Mouse (Mus musculus): ENCODE measurements around the gene Kctd6. TPM values are rescaled to one million over a fixed set of nuclear protein-coding genes. Genes with fewer than 3 reads are reported as not detected.
A peak's percentile ranks its signal among the peaks of the same experiment; 100 is the strongest.

The Kctd6 gene
- polyA plus RNA-seq, 1 experiment from 2014 or later: 12.4 TPM

DNA sequence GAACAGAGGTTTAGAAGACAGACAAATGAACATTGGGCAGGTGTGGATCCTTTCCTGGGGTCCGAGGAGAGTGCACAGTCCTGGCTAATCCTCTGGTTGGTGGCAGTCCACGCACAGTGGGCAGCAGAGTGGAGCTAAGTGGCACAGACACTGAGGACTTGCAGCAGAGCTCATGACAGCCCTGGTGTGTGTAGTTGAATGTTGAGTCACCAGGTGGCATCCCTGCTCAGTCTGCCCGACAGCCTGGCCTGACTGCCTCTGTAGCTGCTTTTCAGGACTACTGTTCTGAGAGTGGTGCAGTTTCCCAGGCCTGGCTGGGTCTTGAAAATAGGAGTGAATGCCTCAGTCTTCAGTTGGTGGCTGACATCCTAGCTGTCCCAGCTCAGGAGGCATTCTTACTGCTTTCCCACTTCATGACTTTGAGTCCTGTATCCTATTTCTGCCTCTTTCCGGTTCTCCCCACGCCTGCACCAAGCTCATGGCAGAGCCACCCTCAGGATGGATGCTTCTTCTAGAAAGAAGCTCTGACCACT is 28.5 kb downstream of the Kctd6 start:
- Histone ChIP-seq H3K9ac (no peak overlapping the region), H3K4me2 (replicated peaks) (no peak overlapping the region), H3K4me1 (replicated peaks) (0 out of 2 replicates have a peak, but pooled peaks cover 3% of the 10 kb centered on the region), H3K9me3 (no peaks in the 10 kb centered on the region), H3K27me3 (replicated peaks) (no peaks in the 10 kb centered on the region), H3K4me3 (replicated peaks) (no peak overlapping the region), H3K27ac (no peak overlapping the region), H3K36me3 (no peaks in the 10 kb centered on the region)
- 61% methylated on average over 5 of the region's 5 CpGs for WGBS
- peak; percentile 73 for ATAC-seq

DNA sequence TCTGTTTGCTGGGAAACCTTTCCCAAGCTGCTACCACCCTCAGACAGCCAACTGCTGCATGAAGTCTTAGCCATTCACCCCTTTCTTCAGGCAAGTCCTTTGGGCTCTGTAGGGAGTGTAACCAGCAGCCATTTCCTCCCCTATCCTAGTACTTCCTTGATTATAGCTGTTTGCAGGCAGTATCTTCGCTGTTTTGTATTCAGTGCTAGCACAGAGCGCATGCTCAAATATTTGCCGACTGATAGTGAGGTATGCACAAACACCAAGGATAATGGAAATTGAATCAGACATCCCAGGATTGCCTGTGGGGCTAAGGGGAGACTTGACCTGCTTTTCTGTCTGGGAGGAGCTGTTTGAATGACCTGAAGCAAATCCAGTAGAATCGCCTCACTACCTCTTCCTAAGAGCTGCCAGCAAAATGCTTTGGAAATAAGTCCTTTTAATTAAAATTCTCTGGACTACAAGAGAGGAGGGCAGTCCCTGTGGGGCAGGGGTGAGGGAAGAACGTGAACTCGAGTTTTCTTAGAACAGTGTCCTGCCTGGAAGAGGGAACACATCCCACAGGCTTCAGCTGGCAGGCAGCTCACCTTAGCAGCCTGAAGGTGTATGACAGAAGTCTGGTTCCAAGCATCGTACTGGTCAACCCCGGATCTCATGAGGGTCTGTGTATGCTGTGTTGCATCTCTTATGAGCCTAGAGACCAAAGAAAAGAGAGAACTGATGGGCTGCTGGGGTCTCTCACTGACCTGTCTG is 29.4 kb downstream of the Kctd6 start:
- H3K4me3 ChIP-seq (replicated peaks): no peak overlapping the region
- ATAC-seq: peak; percentile 48
- 0 out of 2 replicates have a peak, but pooled peaks cover 3% of the 10 kb centered on the region for H3K4me1 ChIP-seq (replicated peaks)
- 58% methylated on average over 8 of the region's 8 CpGs for WGBS
- H3K9ac ChIP-seq: no peak overlapping the region
- no peak overlapping the region for H3K27ac ChIP-seq
- no peaks in the 10 kb centered on the region for H3K36me3 ChIP-seq
- H3K27me3 ChIP-seq (replicated peaks): no peaks in the 10 kb centered on the region
- H3K9me3 ChIP-seq: no peaks in the 10 kb centered on the region
- H3K4me2 ChIP-seq (replicated peaks): no peak overlapping the region

- 43% methylated on average over 5 of the region's 5 CpGs for WGBS
- H3K9me3 ChIP-seq: no peaks in the 10 kb centered on the region
- H3K36me3 ChIP-seq: no peaks in the 10 kb centered on the region
- no peak for ATAC-seq
- H3K4me1 ChIP-seq (replicated peaks): 0 out of 2 replicates have a peak, but pooled peaks cover 3% of the 10 kb centered on the region
- H3K27ac ChIP-seq: no peak overlapping the region
- no peak overlapping the region for H3K9ac ChIP-seq
- H3K27me3 ChIP-seq (replicated peaks): no peaks in the 10 kb centered on the region
- no peak overlapping the region for H3K4me3 ChIP-seq (replicated peaks)
- no peak overlapping the region for H3K4me2 ChIP-seq (replicated peaks)
These were observed 30.3 kb downstream of the Kctd6 start for GRCm38 (mm10) chr14:8244211-8244611.

- no peaks in the 10 kb centered on the region for H3K9me3 ChIP-seq
- WGBS: 73% methylated on average over 8 of the region's 8 CpGs
- H3K4me2 ChIP-seq (replicated peaks): no peak overlapping the region
- no peaks in the 10 kb centered on the region for H3K27me3 ChIP-seq (replicated peaks)
- no peaks in the 10 kb centered on the region for H3K36me3 ChIP-seq
- 0 out of 2 replicates have a peak, but pooled peaks cover 3% of the 10 kb centered on the region for H3K4me1 ChIP-seq (replicated peaks)
- no peak overlapping the region for H3K27ac ChIP-seq
- H3K4me3 ChIP-seq (replicated peaks): no peak overlapping the region
- no peak overlapping the region for H3K9ac ChIP-seq
- ATAC-seq: no peak
These were observed 32.9 kb downstream of the Kctd6 start for GRCm38 (mm10) chr14:8246878-8247277.

GRCm38 (mm10) chr14:8249206-8249605 is 35.3 kb downstream of the Kctd6 start:
- Histone ChIP-seq H3K9ac (no peak overlapping the region), H3K9me3 (no peaks in the 10 kb centered on the region), H3K4me2 (replicated peaks) (no peak overlapping the region), H3K4me1 (replicated peaks) (no peaks in the 10 kb centered on the region), H3K27ac (no peak overlapping the region), H3K27me3 (replicated peaks) (no peaks in the 10 kb centered on the region), H3K4me3 (replicated peaks) (no peak overlapping the region), H3K36me3 (no peaks in the 10 kb centered on the region)
- 78% methylated on average over 1 of the region's 1 CpGs for WGBS
- no peak for ATAC-seq

GRCm38 (mm10) chr14:8250141-8250871 is 36.4 kb downstream of the Kctd6 start:
- H3K4me1 ChIP-seq (replicated peaks): no peaks in the 10 kb centered on the region
- H3K27me3 ChIP-seq (replicated peaks): no peaks in the 10 kb centered on the region
- H3K36me3 ChIP-seq: no peaks in the 10 kb centered on the region
- no peaks in the 10 kb centered on the region for H3K9me3 ChIP-seq
- 66% methylated on average over 9 of the region's 9 CpGs for WGBS
- no peak overlapping the region for H3K27ac ChIP-seq
- no peak overlapping the region for H3K4me2 ChIP-seq (replicated peaks)
- no peak overlapping the region for H3K9ac ChIP-seq
- no peak overlapping the region for H3K4me3 ChIP-seq (replicated peaks)
- ATAC-seq: no peak

- Histone ChIP-seq H3K4me2 (replicated peaks) (no peak overlapping the region), H3K9ac (no peak overlapping the region), H3K9me3 (no peaks in the 10 kb centered on the region), H3K4me3 (replicated peaks) (no peak overlapping the region), H3K27me3 (replicated peaks) (no peaks in the 10 kb centered on the region), H3K27ac (no peak overlapping the region), H3K36me3 (no peaks in the 10 kb centered on the region), H3K4me1 (replicated peaks) (no peaks in the 10 kb centered on the region)
- WGBS: 90% methylated on average over 8 of the region's 8 CpGs
- ATAC-seq: 0 out of 2 replicates have a peak, but pooled peaks have one; percentile 42
These were observed 37.5 kb downstream of the Kctd6 start for GRCm38 (mm10) chr14:8251330-8251885.

DNA sequence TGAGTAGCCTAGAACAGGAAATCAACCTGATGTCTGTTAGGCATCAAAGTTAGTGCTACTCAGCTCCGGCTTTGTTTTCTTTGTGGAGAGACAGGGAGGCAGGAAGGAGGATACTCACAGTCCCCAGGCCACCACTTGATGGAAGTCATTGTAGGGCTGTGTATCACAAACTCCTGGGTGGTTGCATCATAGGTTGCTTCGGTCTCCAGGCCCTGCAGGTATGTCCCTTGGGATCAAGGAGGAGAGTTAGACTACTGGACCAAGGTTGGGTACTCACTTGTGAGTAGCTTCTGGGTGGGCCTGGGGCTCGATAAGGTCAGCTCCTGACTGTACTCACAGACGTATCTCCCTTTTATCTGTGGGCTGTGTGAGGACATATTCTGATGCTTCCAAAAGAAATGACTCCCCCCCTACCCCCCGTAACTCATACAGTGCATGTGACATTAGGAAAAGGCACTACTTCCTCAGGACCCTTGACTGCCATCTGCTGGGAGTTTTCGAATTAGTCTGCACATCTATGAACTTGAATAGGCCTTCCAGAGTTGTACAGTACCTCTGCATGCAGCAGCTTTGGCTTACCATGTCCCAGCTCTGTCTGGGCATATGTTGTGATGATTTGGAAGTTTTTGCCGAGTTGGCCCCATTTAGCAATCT is 41.3 kb downstream of the Kctd6 start:
- Histone ChIP-seq H3K36me3 (no peaks in the 10 kb centered on the region), H3K27ac (no peak overlapping the region), H3K4me3 (replicated peaks) (no peak overlapping the region), H3K9me3 (no peaks in the 10 kb centered on the region), H3K4me1 (replicated peaks) (no peaks in the 10 kb centered on the region), H3K27me3 (replicated peaks) (no peaks in the 10 kb centered on the region), H3K9ac (no peak overlapping the region), H3K4me2 (replicated peaks) (no peak overlapping the region)
- WGBS: 67% methylated on average over 7 of the region's 7 CpGs
- ATAC-seq: 0 out of 2 replicates have a peak, but pooled peaks have one; percentile 7

GRCm38 (mm10) chr14:8256072-8256471 is 42.1 kb downstream of the Kctd6 start:
- H3K9ac ChIP-seq: no peak overlapping the region
- no peaks in the 10 kb centered on the region for H3K27me3 ChIP-seq (replicated peaks)
- no peak overlapping the region for H3K27ac ChIP-seq
- H3K9me3 ChIP-seq: no peaks in the 10 kb centered on the region
- WGBS: 78% methylated on average over 6 of the region's 6 CpGs
- no peak overlapping the region for H3K4me3 ChIP-seq (replicated peaks)
- H3K4me2 ChIP-seq (replicated peaks): no peak overlapping the region
- no peak for ATAC-seq
- no peaks in the 10 kb centered on the region for H3K36me3 ChIP-seq
- H3K4me1 ChIP-seq (replicated peaks): no peaks in the 10 kb centered on the region

DNA sequence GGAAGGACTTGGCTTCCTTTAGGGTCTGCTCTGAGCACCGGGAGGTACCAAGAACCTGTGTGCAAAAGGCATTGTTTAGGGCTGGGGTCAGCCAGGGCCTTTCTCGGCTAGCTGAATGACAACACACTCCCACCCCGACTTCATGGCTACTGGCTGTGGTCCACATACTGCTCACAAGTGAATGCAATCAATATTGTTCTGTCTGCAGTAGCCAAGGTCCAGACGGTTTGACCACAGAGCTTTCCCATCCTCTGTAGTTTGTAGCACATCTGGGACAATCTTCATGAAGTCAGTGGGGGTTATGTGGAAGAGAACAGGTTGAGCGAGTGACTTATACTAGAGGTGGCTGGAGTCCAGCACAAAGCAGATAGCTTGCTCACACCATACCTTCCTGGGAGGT is 42.9 kb downstream of the Kctd6 start:
- Histone ChIP-seq H3K4me3 (replicated peaks) (no peak overlapping the region), H3K9me3 (no peaks in the 10 kb centered on the region), H3K4me1 (replicated peaks) (no peaks in the 10 kb centered on the region), H3K36me3 (no peaks in the 10 kb centered on the region), H3K27ac (no peak overlapping the region), H3K4me2 (replicated peaks) (no peak overlapping the region), H3K9ac (no peak overlapping the region), H3K27me3 (replicated peaks) (no peaks in the 10 kb centered on the region)
- no peak for ATAC-seq
- whole genome bisulfite sequencing: 70% methylated on average over 5 of the region's 5 CpGs

DNA sequence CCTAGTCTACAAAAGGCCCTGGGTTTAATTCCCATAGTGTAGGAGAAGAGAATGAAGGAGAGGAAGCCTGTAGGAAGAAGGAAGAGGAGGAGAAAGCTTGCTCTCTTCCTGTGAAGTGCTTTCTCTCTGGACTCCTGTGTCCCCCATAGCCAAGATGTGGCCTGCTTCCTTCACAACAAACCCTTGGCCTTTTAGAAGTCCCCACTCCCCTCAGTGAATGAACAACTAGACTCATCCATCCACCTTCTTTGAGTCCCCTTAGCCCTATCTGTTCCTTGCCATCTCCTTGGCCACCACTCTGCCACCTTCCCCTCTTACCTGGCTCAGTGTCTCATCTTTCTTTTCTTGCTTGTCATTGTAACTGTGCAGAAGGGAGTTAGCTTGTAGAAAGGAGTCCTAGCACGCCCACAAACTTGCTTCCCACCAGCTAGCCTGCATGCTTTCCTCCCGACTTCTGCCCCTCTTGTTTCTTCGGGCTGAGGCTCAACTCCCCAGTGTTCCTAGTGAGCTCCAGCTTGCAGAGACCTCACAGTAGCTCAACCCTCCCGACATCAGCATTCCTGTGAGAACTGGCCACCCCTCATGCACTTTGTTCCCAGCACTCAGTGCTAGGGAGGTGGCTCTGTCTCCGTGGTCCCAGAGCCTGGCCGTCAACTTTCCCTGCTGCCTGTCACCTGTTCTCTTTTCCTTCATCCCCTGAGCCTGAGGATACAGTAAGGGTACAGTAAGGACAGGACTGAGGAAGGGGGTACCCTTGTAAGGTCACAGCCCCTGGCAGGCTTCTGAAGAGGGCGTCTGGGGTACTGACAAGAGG is 43.8 kb downstream of the Kctd6 start:
- Histone ChIP-seq H3K27me3 (replicated peaks) (no peaks in the 10 kb centered on the region), H3K9me3 (no peaks in the 10 kb centered on the region), H3K4me3 (replicated peaks) (no peak overlapping the region), H3K9ac (no peak overlapping the region), H3K4me2 (replicated peaks) (no peak overlapping the region), H3K36me3 (no peaks in the 10 kb centered on the region), H3K4me1 (replicated peaks) (no peaks in the 10 kb centered on the region), H3K27ac (no peak overlapping the region)
- ATAC-seq: peak; percentile 67; the same call in 1 of the 2 replicates
- WGBS: 40% methylated on average over 7 of the region's 7 CpGs
